Mouse (Mus musculus) gastrocnemius, adult 18-20 months (tissue): Measurements from ENCODE around the gene 6820408C15Rik. TPM values are rescaled to one million over a fixed set of nuclear protein-coding genes. Genes with fewer than 3 reads are reported as not detected.

Experiments used
- DNase-seq: peaks from one replicate; pipeline ENCODE4 v3.0.0; 2021; ENCODE audit warnings: low spot score
- long read RNA-seq, 2 experiments: library from polyadenylated mRNA; stranded (forward); transcript quantifications; one replicate each; pipeline ENCODE4 v2.0.0; 2021
- total RNA-seq, 2 experiments: library from RNA; stranded (reverse); gene quantifications; 2 replicates each; pipeline ENCODE4 v1.2.3; 2021

The 6820408C15Rik gene
- total RNA-seq: not detected
- long read RNA-seq, experiment 1: 0 reads
- long read RNA-seq, experiment 2: 0 reads

- DNase-seq: no peak
These were observed at the start of gene 6820408C15Rik for GRCm38 (mm10) chr2:152415287-152415686. Gene 6820408C15Rik, plus strand, starts transcription at chr2:152415587.

DNA sequence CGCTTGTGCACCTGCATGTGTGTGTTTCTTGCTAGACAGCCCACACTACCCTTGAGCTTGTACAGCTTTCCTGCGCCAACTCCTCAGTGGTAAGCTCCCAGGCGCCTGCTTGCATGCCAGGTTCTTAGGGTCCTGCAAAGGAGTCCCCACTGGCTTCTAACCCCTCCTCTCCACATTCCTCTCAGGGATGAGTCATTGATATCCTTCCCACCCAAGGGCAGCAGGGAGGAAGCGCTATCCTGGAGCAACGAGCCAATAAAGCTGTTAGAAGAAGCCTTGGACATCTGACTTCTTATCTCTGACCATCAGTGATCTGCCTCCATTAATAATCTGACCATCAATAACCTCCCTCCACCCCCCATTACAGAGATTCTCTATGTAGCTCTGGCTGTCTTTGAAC lies 47.5 kb upstream of the 6820408C15Rik start:
- no peak for DNase-seq

DNA sequence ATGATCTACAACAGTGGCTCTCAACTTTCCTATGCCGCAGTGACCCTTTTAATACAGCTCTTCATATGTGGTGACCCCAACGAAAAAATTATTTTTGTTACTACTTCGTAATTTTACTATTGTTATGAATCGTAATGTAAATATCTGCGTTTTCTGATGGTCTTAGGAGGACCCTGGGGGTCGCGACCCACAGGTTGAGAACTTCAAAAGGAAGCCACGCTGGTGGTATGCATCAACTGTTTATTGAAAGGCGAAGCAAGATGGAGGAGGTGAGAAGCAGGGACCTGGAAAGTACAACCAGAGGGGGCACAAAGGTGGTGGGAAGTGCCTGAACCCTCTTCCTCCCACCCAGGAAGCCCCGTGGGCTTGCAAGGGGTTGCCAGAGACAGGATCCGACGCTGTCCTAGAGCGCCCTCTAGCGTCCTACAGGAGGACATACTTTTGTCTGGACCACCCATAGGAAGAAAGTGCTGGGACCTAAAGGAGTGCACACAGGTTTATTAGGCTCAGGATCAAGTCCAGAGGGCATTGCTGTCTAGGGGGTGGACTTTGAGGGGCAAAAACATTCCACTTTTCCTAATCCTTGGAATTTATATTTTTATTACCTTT lies 46.8 kb upstream of the 6820408C15Rik start:
- peak; percentile 38 for DNase-seq

- DNase-seq: no peak
These were observed 43.3 kb upstream of the 6820408C15Rik start for GRCm38 (mm10) chr2:152372104-152372503.

GRCm38 (mm10) chr2:152372661-152373060 lies 42.7 kb upstream of the 6820408C15Rik start:
- no peak for DNase-seq

DNA sequence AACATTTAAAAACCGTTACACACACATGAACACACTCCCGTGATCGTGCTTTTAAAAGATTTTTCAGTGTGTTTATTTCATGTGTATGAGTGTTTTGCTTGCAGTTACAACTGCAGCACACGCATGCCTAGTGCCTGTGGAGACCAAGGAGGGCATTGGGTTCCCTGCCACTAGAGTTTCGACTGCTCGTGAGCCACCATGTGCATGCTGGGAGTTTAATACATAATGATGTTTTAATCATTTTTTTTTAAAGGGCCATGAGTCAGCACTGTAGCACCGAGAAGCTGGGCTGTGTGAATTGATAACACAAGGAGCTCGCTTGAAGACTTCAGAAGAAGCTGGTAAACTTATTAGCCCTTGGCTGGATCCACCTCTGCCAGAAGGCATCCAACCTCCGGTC lies 41.8 kb upstream of the 6820408C15Rik start:
- no peak for DNase-seq

- no peak for DNase-seq
These were observed 39.6 kb upstream of the 6820408C15Rik start for GRCm38 (mm10) chr2:152375652-152376344.

- DNase-seq: no peak
These were observed 39.0 kb upstream of the 6820408C15Rik start, which contains the start of gene Nrsn2 for GRCm38 (mm10) chr2:152376345-152376741. Gene Nrsn2, minus strand, starts transcription at chr2:152376638.

DNA sequence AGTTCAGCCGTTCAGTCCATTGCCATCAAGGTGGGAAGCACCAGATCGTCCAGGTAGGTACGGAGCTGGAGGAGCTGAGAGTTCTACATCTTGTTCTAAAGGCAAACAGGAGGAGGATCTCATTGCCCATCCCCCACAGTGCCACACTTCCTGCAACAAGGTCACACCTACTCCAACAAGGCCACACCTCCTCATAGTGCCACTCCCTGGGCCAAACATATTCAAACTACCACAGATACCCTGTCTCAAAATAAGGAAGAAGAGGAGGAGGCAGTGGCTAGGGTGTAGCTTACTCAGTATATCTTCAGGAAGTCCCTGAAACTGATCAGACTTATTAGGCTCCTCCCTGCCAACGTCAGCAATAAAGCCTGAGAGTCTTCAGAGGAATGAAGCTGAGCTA lies 31.2 kb upstream of the 6820408C15Rik start:
- no peak for DNase-seq

DNA sequence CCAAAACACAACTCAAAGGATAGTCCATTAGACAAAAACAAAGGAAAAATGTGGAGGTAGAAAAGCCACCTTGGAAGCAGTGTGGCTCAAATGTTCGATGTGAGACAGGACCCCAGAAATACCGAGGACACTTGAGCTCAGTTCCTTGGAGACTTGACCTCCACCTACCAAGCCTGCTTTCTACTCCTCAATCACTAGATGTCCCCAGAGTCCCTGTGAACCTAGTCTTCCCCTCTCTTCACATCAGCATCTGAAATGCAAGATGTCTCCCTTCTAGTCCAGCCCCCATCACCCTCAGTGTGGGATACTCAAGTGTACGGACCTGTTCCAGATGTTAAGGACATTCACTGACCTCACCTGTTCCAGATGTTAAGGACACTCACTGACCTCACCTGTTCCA lies 22.6 kb upstream of the 6820408C15Rik start:
- DNase-seq: peak; percentile 38

DNA sequence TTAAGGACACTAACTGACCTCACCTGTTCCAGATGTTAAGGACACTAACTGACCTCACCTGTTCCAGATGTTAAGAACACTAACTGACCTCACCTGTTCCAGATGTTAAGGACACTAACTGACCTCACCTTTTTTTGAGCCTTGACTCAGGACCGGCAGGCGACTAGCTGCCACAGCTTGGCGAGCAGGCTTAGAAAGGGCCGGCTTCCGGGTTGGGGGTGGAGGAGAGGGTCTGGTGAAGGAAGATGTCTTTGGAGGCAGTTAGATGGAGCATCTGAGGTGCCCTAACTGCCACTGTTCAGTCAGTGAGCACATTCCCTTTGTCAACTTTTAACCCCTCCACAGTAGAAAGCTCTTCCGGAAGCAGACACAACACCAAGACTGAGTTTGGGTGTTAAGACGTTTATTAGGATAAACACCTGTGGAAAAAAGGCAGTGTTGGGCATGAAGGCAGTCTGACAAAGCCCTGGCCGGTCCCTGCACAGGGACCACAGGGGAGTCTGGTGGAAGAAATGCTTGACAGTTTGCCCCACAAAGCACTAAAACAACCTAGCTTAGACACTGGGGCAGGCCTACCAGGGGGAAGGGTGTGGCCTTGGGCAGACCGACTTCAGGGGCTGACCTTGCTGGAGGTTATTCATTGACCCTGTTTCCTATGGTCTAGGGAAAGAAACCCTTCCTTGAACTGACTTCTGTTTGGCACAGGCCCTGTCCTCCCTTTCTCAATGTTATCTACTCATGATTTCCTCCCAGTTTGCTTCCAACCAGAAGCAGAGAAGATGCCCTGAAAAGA lies 22.0 kb upstream of the 6820408C15Rik start:
- no peak for DNase-seq

- DNase-seq: no peak
These were observed 20.0 kb upstream of the 6820408C15Rik start for GRCm38 (mm10) chr2:152395271-152395920.

- peak; percentile 66 for DNase-seq
These were observed 19.0 kb upstream of the 6820408C15Rik start for GRCm38 (mm10) chr2:152396110-152397003.

DNA sequence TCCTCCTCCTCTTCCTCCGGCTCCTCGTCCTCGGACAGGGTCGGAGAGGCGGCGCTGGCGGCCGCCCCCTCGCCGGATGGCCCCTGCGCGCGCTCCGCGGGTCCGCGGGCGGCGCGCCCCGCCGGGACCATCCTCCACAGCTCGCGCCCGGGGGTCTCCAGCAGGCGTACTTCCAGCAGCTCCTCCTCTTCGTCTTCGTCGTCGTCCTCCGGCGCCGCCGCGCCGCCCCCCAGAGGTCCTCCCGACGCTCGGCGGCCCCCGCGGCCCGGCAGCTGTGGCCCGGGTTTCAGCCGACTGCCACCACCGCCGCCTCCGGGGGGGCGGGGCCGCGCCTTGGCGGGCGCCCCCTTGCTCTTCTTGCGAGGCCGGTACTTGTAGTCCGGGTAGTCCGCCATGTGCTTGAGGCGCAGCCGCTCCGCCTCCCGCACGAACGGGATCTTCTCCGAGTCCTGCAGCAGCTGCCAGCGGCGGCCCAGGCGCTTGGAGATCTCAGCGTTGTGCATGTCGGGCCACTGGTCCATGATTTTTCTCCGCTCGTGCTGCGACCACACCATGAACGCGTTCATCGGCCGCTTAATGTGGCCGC lies 18.3 kb upstream of the 6820408C15Rik start:
- peak; percentile 49 for DNase-seq

DNA sequence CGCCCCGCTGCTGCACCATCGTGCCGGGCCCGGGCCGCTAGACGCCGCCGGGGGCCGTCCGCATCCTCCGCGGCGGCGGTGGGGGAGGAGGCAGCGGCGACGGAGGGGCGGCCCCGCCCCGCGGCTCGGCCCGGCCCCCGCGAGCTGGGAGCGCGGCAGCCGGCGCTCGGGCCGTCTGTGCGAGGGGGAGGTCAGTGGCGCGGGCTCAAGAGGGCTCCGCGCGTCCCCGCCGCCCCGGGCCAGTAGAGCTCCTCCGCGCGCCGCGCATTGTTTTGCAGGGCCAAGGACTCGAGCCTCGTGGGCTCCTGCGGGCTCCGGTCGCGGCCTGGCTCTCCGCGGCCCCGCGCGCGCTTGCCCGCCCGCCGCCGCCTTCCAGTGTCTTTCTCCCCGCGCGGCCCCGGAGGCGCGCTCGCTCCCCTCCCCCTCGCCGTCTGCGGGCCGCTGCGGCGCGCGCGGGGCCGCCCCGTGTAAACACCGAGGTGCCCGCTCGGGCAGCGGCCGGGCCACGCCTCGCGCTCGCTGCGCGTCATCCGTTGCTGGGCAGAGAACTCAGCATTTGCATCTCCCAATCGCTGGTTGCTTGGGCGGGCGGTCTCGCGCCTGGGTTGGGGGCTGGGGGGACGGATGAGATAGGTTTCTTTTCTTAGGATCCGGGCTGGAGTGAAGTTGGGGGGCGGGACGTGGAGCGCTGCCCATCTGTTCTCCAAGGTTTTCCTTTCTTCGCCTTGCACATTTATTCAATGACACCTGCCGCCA lies 17.5 kb upstream of the 6820408C15Rik start, which contains the start of gene Sox12:
Gene Sox12, minus strand, starts transcription at position 384 of the 756 bp plus-strand sequence.
- DNase-seq: peak; percentile 92

DNA sequence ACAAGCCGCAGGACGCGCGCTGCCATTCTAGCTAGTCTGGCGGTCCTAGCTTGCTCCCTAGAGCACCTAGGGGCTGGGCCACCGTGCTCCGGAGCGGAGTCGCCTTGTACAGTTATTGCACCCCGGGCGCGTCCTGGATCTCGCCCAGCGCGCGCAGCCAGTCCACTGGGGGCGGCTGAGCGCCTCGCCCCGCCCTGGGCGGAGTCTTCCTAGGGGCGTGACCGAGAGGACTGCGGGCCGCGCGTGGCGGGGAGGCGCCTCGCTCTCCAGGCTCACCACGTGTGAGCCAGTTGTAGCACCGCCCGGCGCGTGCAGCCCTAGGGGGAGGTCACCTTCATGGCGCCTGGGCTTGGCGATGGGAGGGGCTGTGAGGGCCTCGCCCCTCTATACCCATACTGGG lies 16.7 kb upstream of the 6820408C15Rik start:
- peak; percentile 86 for DNase-seq

DNA sequence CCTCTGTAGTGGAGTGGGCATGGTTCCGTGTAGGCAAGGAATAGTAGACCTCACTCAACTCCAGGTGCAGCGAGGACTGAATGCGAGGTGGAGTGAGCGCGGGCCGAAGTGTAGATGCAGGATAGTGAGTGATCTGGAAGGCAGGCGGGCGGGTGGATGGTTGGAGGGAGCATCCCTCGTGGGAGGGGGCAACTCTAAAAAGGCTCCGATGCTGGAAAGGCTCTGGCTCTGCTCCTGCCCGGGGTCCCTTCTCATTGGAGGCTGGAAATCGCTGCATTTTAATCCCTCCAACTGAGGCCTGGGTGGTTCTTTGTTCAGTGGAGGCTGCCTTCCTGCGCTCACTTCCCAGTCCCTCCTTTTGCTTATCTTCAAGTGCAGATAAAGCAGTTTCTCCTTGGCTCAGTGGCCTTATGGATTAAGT lies 16.3 kb upstream of the 6820408C15Rik start:
- DNase-seq: no peak

DNA sequence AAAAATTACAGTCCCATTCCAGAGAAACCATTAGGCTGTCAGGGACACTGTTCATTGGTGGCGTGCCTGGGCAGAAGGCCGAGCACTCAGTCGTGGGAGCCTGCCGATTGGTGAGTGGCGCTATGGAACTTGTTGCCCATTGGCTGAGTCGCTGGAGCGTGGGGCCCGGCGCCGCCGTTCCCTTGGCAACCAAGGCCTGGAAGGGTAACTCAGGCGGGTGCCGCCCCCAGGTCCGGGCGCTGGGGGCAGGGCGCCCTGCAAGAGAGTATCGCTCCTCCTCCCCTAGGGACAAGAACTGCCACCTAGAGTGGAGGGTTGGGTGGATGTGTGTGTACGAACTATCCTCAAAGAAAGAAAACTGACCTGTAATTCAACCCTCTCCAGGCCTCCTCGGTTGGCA lies 9.3 kb upstream of the 6820408C15Rik start:
- DNase-seq: peak; percentile 90

- DNase-seq: no peak
These were observed 5.6 kb upstream of the 6820408C15Rik start for GRCm38 (mm10) chr2:152409781-152410180.
